Mouse (Mus musculus) megakaryocyte, embryonic 14.5 days (primary cell): ENCODE measurements around the gene Gucd1.

ENCODE experiments used
- FLI1 ChIP-seq: IDR thresholded peaks from 2 replicates; pipeline ENCODE4 v1.6.1; 2012; ENCODE audit warnings: low read length, inconsistent platforms, mixed read lengths
- GATA1 ChIP-seq: IDR thresholded peaks from 3 replicates; pipeline ENCODE4 v1.6.1; 2012; ENCODE audit warnings: mixed read lengths, low read length, inconsistent platforms, borderline replicate concordance

GRCm38 (mm10) chr10:75565436-75565835 lies 47.7 kb upstream of the Gucd1 start:
- TF ChIP-seq FLI1, result no peak
- no peak; the same call in 2 of the 3 replicates for TF ChIP-seq GATA1
